Mouse (Mus musculus): Measurements from ENCODE around the gene Lgr4. TPM values are rescaled to one million over a fixed set of nuclear protein-coding genes. Genes with fewer than 3 reads are reported as not detected.
A peak's percentile ranks its signal among the peaks of the same experiment; 100 is the strongest.

Gene Lgr4
- total and polyA plus RNA-seq, 3 experiments = 0.98 to 12.1 (median 7.1) TPM

DNA sequence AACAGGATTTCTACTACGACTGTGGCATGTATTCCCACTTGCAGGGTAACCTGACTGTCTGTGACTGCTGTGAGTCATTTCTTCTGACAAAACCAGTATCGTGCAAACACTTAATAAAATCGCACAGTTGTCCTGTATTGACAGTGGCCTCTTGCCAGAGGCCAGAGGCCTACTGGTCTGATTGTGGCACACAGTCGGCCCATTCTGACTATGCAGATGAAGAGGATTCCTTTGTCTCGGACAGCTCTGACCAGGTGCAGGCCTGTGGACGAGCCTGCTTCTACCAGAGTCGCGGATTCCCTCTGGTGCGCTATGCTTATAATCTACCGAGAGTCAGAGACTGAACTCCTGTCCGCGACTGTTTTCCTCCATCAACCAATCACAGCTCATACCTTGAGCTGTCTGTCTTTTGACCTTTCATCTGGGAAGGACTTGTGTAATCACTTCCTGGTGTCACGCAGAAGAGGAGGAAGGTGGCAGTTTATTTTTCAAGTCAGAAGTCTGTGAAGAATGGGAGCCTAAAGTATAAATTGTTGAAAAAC, 94.8 kb downstream of the Lgr4 start:
- H3K9me3 ChIP-seq (replicated peaks) = no peaks in the 10 kb centered on the region
- H3K36me3 ChIP-seq (replicated peaks) = peaks cover 19% of the 10 kb centered on the region
- no peak for TF ChIP-seq CTCF (IDR thresholded peaks at IDR 0.05; ENCODE audit: low read depth, low read length)
- TF ChIP-seq GATA1 (IDR thresholded peaks at IDR 0.05; ENCODE audit: borderline replicate concordance, low read length) = no peak
- no peak for TF ChIP-seq TAL1 (conservative IDR thresholded peaks at IDR 0.05; ENCODE audit: low read depth, low read length)
- TF ChIP-seq POLR2AphosphoS5 (IDR thresholded peaks at IDR 0.05; ENCODE audit: insufficient replicate concordance, low read depth, low read length) = no peak
- no peak for TF ChIP-seq GATA2 (IDR thresholded peaks at IDR 0.05; ENCODE audit: borderline replicate concordance, low read depth, low read length)
- ATAC-seq (ENCODE audit: extremely low read depth, insufficient number of reproducible peaks, low FRiP score, poor library complexity, severe bottlenecking) (no peak), DNase-seq (ENCODE audit: low spot score) (no peak)
- peaks cover 21% of the 10 kb centered on the region for H3K4me1 ChIP-seq (ENCODE audit: insufficient read depth, low read depth, low read length)
- no peaks in the 10 kb centered on the region for H3K27me3 ChIP-seq (ENCODE audit: insufficient read depth, low read length)
- H3K4me3 ChIP-seq (ENCODE audit: low read depth, low read length) = no peak overlapping the region

DNA sequence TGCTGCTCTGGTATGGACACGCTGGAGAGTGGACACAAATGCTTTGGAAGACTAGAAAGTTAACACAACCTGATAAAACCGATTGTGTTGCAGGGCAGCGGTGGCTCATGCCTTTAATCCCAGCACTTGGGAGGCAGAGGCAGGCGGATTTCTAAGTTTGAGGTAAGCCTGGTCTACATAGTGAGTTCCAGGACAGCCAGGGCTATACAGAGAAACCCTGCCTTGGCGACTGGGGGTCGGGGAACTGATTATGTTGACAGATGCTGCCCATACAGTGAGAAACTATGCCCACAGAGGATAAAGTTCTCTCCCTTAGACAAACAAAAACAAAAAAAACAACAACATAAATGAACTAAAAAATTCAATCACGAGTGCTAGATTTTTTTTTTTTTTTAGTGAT, 99.6 kb downstream of the Lgr4 start:
- ATAC-seq (ENCODE audit: extremely low read depth, insufficient number of reproducible peaks, low FRiP score, poor library complexity, severe bottlenecking) (no peak), DNase-seq (ENCODE audit: low spot score) (no peak)
- Histone ChIP-seq H3K9me3 (replicated peaks) (no peaks in the 10 kb centered on the region), H3K4me3 (ENCODE audit: low read depth, low read length) (peak overlapping the region; percentile 93), H3K4me1 (ENCODE audit: insufficient read depth, low read depth, low read length) (peaks cover 20% of the 10 kb centered on the region), H3K27me3 (ENCODE audit: insufficient read depth, low read length) (no peaks in the 10 kb centered on the region), H3K36me3 (replicated peaks) (peaks cover 28% of the 10 kb centered on the region)
- no peak for TF ChIP-seq TAL1 (conservative IDR thresholded peaks at IDR 0.05; ENCODE audit: low read depth, low read length)

DNA sequence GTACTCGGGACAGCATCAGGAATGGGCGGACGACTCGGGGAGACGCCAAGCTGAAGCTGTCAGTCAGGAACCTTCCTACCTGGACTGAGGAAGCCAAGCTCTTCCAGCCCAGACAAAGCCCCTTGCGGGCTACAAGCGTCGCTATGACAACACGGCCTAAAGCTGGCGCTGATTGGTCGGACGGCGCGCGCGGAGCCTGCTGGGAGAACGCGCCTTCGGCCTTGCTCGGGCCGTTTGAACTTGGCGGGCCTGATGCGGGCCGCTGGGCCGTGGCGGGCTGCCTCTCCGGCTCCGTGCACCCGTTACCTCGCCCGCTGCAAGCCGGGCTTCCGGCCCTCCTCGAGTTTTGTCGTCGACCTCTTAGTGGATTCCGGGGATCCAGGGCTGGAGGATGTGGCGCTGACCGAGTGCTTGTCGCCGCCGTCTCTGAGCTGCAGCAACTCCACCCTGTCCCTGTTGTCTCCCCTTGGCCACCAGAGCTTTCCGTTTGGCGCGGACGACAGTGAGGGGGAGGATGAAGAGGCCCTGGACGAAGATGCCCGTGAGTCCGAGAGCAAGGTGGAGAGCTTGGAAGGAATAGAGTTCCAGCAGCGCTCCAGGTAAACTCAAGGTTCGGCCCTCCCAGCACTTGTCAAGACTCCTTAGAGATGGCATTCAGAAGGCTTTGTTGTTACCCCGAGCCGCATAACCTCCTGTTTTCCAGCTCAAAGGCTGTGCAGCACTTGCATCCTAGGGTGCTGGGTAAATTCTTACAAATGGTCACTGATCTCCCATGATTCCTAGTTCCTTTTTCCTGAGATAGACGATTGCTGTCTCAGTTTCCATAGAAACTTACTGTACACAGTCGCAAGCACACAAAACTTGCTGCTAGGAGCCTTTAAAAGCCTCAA, 100.4 kb downstream of the Lgr4 start, which contains the start of gene Ccdc34:
Ccdc34 (plus strand) TSS at position 202 of the 890 bp plus-strand sequence.
- H3K9me3 ChIP-seq (replicated peaks) = no peaks in the 10 kb centered on the region
- peak within 1 kb of the TSS; percentile 93 for H3K4me3 ChIP-seq (ENCODE audit: low read depth, low read length)
- ATAC-seq (ENCODE audit: extremely low read depth, insufficient number of reproducible peaks, low FRiP score, poor library complexity, severe bottlenecking) (peak; percentile 97), DNase-seq (ENCODE audit: low spot score) (peak; percentile 77)
- TF ChIP-seq CTCF (IDR thresholded peaks at IDR 0.05; ENCODE audit: low read depth, low read length) (no peak), GATA2 (IDR thresholded peaks at IDR 0.05; ENCODE audit: borderline replicate concordance, low read depth, low read length) (no peak), GATA1 (IDR thresholded peaks at IDR 0.05; ENCODE audit: borderline replicate concordance, low read length) (no peak), POLR2AphosphoS5 (IDR thresholded peaks at IDR 0.05; ENCODE audit: insufficient replicate concordance, low read depth, low read length) (no peak)
- no peaks in the 10 kb centered on the region for H3K27me3 ChIP-seq (ENCODE audit: insufficient read depth, low read length)
- H3K36me3 ChIP-seq (replicated peaks) = peaks cover 30% of the 10 kb centered on the region
- peaks cover 20% of the 10 kb centered on the region for H3K4me1 ChIP-seq (ENCODE audit: insufficient read depth, low read depth, low read length)

- H3K27me3 ChIP-seq (ENCODE audit: insufficient read depth, low read length) = no peaks in the 10 kb centered on the region
- H3K4me3 ChIP-seq (ENCODE audit: low read depth, low read length) = no peak overlapping the region
- no peaks in the 10 kb centered on the region for H3K9me3 ChIP-seq (replicated peaks)
- no peak for TF ChIP-seq GATA2 (IDR thresholded peaks at IDR 0.05; ENCODE audit: borderline replicate concordance, low read depth, low read length)
- no peak for TF ChIP-seq GATA1 (IDR thresholded peaks at IDR 0.05; ENCODE audit: borderline replicate concordance, low read length)
- no peak for TF ChIP-seq CTCF (IDR thresholded peaks at IDR 0.05; ENCODE audit: low read depth, low read length)
- TF ChIP-seq POLR2AphosphoS5 (IDR thresholded peaks at IDR 0.05; ENCODE audit: insufficient replicate concordance, low read depth, low read length) = no peak
- no peak for TF ChIP-seq TAL1 (conservative IDR thresholded peaks at IDR 0.05; ENCODE audit: low read depth, low read length)
- ATAC-seq (ENCODE audit: extremely low read depth, insufficient number of reproducible peaks, low FRiP score, poor library complexity, severe bottlenecking) (no peak), DNase-seq (ENCODE audit: low spot score) (no peak)
- H3K36me3 ChIP-seq (replicated peaks) = peaks cover 33% of the 10 kb centered on the region
- H3K4me1 ChIP-seq (ENCODE audit: insufficient read depth, low read depth, low read length) = peaks cover 20% of the 10 kb centered on the region
These were observed 102.2 kb downstream of the Lgr4 start for GRCm38 (mm10) chr2:110019656-110020055.

DNA sequence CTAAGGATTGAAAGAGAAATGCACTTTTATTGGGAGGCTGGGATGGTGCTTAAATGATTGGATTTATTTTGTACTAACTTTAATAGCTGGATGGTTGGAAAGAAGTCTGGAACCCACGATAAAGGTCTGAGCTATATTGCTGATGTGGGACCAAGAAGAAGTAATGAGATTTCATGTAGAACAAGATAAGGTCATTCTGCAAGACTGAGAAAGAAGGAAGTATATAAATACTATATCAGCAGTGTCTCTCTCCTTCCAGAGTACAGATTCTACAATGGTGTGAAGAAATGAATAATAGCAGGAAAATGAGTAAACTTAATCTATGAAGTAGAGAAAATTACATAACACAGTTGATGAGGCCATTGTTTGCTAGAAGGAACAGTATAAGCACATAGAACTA, 103.0 kb downstream of the Lgr4 start:
- Histone ChIP-seq H3K27me3 (ENCODE audit: insufficient read depth, low read length) (no peaks in the 10 kb centered on the region), H3K36me3 (replicated peaks) (peaks cover 33% of the 10 kb centered on the region), H3K4me3 (ENCODE audit: low read depth, low read length) (no peak overlapping the region), H3K9me3 (replicated peaks) (no peaks in the 10 kb centered on the region), H3K4me1 (ENCODE audit: insufficient read depth, low read depth, low read length) (peaks cover 20% of the 10 kb centered on the region)
- TF ChIP-seq CTCF (IDR thresholded peaks at IDR 0.05; ENCODE audit: low read depth, low read length) (no peak), GATA1 (IDR thresholded peaks at IDR 0.05; ENCODE audit: borderline replicate concordance, low read length) (no peak), TAL1 (conservative IDR thresholded peaks at IDR 0.05; ENCODE audit: low read depth, low read length) (no peak), GATA2 (IDR thresholded peaks at IDR 0.05; ENCODE audit: borderline replicate concordance, low read depth, low read length) (no peak), POLR2AphosphoS5 (IDR thresholded peaks at IDR 0.05; ENCODE audit: insufficient replicate concordance, low read depth, low read length) (no peak)
- DNase-seq (ENCODE audit: low spot score) (no peak), ATAC-seq (ENCODE audit: extremely low read depth, insufficient number of reproducible peaks, low FRiP score, poor library complexity, severe bottlenecking) (no peak)

DNA sequence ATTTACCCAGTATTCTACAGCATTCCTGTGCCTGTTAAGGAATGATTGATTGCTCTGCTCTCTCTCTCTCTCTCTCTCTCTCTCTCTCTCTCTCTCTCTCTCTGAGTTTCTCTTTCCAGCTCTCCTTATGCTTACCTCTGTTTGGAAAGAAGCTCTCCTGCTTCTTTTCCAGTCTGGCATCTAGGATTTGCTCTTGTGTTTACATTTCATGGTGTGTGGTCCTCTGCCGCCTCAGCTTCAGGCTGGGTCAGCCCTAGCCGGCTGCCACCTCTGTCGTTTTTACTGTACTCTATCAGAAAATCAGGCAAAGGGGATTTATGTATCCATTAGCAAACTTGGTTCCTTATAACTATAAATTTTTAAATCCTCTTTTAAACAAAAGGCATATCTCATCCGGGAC, 118.8 kb downstream of the Lgr4 start:
- Histone ChIP-seq H3K27me3 (ENCODE audit: insufficient read depth, low read length) (no peaks in the 10 kb centered on the region), H3K4me3 (ENCODE audit: low read depth, low read length) (no peak overlapping the region), H3K36me3 (replicated peaks) (peaks cover 46% of the 10 kb centered on the region), H3K9me3 (replicated peaks) (no peaks in the 10 kb centered on the region), H3K4me1 (ENCODE audit: insufficient read depth, low read depth, low read length) (peaks cover 5% of the 10 kb centered on the region; the same call in 1 of the 2 replicates)
- ATAC-seq (ENCODE audit: extremely low read depth, insufficient number of reproducible peaks, low FRiP score, poor library complexity, severe bottlenecking) (no peak), DNase-seq (ENCODE audit: low spot score) (no peak)
- TF ChIP-seq TAL1 (conservative IDR thresholded peaks at IDR 0.05; ENCODE audit: low read depth, low read length) (no peak), GATA1 (IDR thresholded peaks at IDR 0.05; ENCODE audit: borderline replicate concordance, low read length) (no peak), CTCF (IDR thresholded peaks at IDR 0.05; ENCODE audit: low read depth, low read length) (no peak)
